Mouse (Mus musculus): Measurements from ENCODE around the gene Per2. TPM values are rescaled to one million over a fixed set of nuclear protein-coding genes. Genes with fewer than 3 reads are reported as not detected.

Gene Per2
- total and polyA plus RNA-seq, 2 experiments from 2014 or later: 3.8 to 10.5 TPM

GRCm38 (mm10) chr1:91413898-91414594, 45.1 kb downstream of the Per2 start, which contains the start of gene Hes6:
Gene Hes6 (minus strand): TSS chr1:91414038.
- peak; percentile 95 for DNase-seq (ENCODE audit: low spot score)
- peak within 1 kb of the TSS; percentile 97 for H3K4me2 ChIP-seq (ENCODE audit: low read depth, low read length, poor library complexity, severe bottlenecking)
- H3K4me1 ChIP-seq (ENCODE audit: insufficient read depth, low read length): peaks cover 9% of the 10 kb centered on the region
- no peaks in the 10 kb centered on the region for H3K9me3 ChIP-seq (ENCODE audit: low read length)
- WGBS: under 1% methylated on average over 33 of the region's 39 CpGs
- peak; percentile 55 for ATAC-seq (ENCODE audit: low FRiP score)
- peak within 1 kb of the TSS; percentile 66 for H3K4me3 ChIP-seq (ENCODE audit: low read depth, low read length)
- H3K36me3 ChIP-seq (ENCODE audit: insufficient read depth, low read length): peaks cover 16% of the 10 kb centered on the region; the same call in 1 of the 2 replicates
- no peaks in the 10 kb centered on the region for H3K27me3 ChIP-seq (ENCODE audit: insufficient read depth, low read length)
- TF ChIP-seq CTCF (IDR thresholded peaks at IDR 0.05): no peak
- H3K9ac ChIP-seq (replicated peaks; ENCODE audit: low read length, poor library complexity, severe bottlenecking): peak within 1 kb of the TSS; percentile 81
- H3K27ac ChIP-seq (ENCODE audit: low read depth, low read length): peak within 1 kb of the TSS; percentile 88

GRCm38 (mm10) chr1:91413536-91413897, 45.6 kb downstream of the Per2 start:
- H3K27ac ChIP-seq (ENCODE audit: low read depth, low read length): peak overlapping the region; percentile 88
- peaks cover 9% of the 10 kb centered on the region for H3K4me1 ChIP-seq (ENCODE audit: insufficient read depth, low read length)
- peak overlapping the region; percentile 97 for H3K4me2 ChIP-seq (ENCODE audit: low read depth, low read length, poor library complexity, severe bottlenecking)
- peaks cover 14% of the 10 kb centered on the region; the same call in 1 of the 2 replicates for H3K36me3 ChIP-seq (ENCODE audit: insufficient read depth, low read length)
- TF ChIP-seq CTCF (IDR thresholded peaks at IDR 0.05): no peak
- no peaks in the 10 kb centered on the region for H3K27me3 ChIP-seq (ENCODE audit: insufficient read depth, low read length)
- DNase-seq (ENCODE audit: low spot score) (no peak), ATAC-seq (ENCODE audit: low FRiP score) (no peak)
- 0% methylated on average over 14 of the region's 14 CpGs for whole genome bisulfite sequencing
- peak overlapping the region; percentile 66 for H3K4me3 ChIP-seq (ENCODE audit: low read depth, low read length)
- peak overlapping the region; percentile 81; the same call in 1 of the 2 replicates for H3K9ac ChIP-seq (replicated peaks; ENCODE audit: low read length, poor library complexity, severe bottlenecking)
- H3K9me3 ChIP-seq (ENCODE audit: low read length): no peaks in the 10 kb centered on the region

GRCm38 (mm10) chr1:91413030-91413506, 46.1 kb downstream of the Per2 start:
- 1% methylated on average over 34 of the region's 34 CpGs for WGBS
- H3K27me3 ChIP-seq (ENCODE audit: insufficient read depth, low read length): no peaks in the 10 kb centered on the region
- peak overlapping the region; percentile 88 for H3K27ac ChIP-seq (ENCODE audit: low read depth, low read length)
- peak overlapping the region; percentile 81 for H3K9ac ChIP-seq (replicated peaks; ENCODE audit: low read length, poor library complexity, severe bottlenecking)
- TF ChIP-seq CTCF (IDR thresholded peaks at IDR 0.05): no peak
- ATAC-seq (ENCODE audit: low FRiP score): peak; percentile 92
- H3K36me3 ChIP-seq (ENCODE audit: insufficient read depth, low read length): peaks cover 10% of the 10 kb centered on the region; the same call in 1 of the 2 replicates
- H3K4me2 ChIP-seq (ENCODE audit: low read depth, low read length, poor library complexity, severe bottlenecking): peak overlapping the region; percentile 97
- H3K9me3 ChIP-seq (ENCODE audit: low read length): no peaks in the 10 kb centered on the region
- peak overlapping the region; percentile 66 for H3K4me3 ChIP-seq (ENCODE audit: low read depth, low read length)
- DNase-seq (ENCODE audit: low spot score): peak; percentile 98
- H3K4me1 ChIP-seq (ENCODE audit: insufficient read depth, low read length): peaks cover 9% of the 10 kb centered on the region

DNA sequence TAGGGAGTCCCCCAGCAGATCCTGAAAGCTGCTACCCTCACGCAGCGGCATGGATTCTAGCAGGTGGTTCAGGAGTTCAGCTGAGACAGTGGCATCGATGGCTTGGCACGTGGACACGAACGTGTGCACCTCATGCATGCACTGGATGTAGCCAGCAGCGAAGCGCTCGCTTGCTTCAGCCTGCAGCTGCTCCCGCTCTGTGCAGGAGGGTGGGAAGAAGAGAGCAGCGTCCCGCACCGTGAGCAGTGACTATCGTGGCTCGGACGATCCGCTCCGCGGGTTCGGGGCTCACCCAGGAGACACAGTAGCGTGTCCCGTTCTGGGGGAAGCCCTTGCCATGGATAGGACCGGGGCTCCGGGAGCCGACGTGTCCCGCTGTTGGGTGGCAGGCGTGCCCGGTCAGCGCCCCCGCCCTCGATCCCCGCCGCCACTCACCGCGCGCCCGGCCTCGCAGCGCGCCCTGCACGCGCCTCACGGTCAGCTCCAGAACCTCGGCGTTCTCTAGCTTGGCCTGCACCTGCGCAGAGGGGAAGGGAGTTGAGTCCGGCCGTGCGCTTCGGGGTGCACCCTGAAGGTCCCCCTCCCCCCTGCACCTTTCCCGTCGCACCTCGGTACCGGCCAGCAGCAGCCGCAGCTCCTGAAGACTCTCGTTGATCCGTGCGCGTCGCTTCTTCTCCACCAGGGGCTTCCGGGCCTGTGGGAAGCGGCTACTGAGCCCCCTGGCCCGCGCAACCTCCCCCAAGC, 46.7 kb downstream of the Per2 start:
- ATAC-seq (ENCODE audit: low FRiP score): peak; percentile 61
- Histone ChIP-seq H3K9ac (replicated peaks; ENCODE audit: low read length, poor library complexity, severe bottlenecking) (peak overlapping the region; percentile 81), H3K9me3 (ENCODE audit: low read length) (no peaks in the 10 kb centered on the region), H3K27ac (ENCODE audit: low read depth, low read length) (peak overlapping the region; percentile 88), H3K4me1 (ENCODE audit: insufficient read depth, low read length) (peaks cover 9% of the 10 kb centered on the region), H3K36me3 (ENCODE audit: insufficient read depth, low read length) (0 out of 2 replicates have a peak, but pooled peaks cover 5% of the 10 kb centered on the region), H3K4me2 (ENCODE audit: low read depth, low read length, poor library complexity, severe bottlenecking) (peak overlapping the region; percentile 97), H3K27me3 (ENCODE audit: insufficient read depth, low read length) (no peaks in the 10 kb centered on the region), H3K4me3 (ENCODE audit: low read depth, low read length) (peak overlapping the region; percentile 66)
- 2% methylated on average over 49 of the region's 65 CpGs for WGBS
- peak; percentile 59 for DNase-seq (ENCODE audit: low spot score)
- peak; percentile 54 for TF ChIP-seq CTCF (IDR thresholded peaks at IDR 0.05)

DNA sequence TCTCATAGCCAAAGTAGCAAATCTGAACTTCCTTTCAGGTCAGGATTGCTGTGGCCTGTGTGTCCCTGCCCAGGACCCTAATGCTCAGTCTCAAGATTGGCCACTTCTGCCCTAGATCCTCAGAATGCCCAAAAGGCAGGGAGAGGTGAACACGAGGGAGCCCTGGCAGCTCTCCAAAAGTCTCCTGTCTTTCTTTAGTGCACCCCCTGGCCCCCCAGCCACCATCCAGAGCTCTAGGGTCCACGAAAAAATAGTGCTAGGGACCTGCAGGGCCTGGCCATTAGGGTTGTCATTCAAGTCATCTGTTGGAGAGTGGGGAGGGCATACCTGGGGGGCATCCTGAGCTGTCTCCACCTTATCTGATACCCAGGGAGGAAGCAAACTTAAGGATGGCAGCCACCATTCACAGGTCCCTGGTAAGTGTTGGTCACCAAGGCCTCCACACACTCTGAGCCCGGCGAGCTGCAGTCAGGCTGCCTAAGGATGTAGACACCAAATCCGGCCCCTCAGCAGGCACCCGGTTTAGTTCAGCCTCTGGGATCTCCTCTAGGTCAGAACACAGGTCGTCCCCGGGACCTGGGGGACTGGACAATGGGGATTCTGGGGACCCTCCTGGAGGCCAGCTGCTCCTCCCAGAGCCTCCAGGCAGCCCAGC, 47.4 kb downstream of the Per2 start:
- no peak for ATAC-seq (ENCODE audit: low FRiP score)
- peak overlapping the region; percentile 97 for H3K4me2 ChIP-seq (ENCODE audit: low read depth, low read length, poor library complexity, severe bottlenecking)
- H3K4me3 ChIP-seq (ENCODE audit: low read depth, low read length): peak overlapping the region; percentile 66
- no peaks in the 10 kb centered on the region for H3K27me3 ChIP-seq (ENCODE audit: insufficient read depth, low read length)
- DNase-seq (ENCODE audit: low spot score): no peak
- H3K9ac ChIP-seq (replicated peaks; ENCODE audit: low read length, poor library complexity, severe bottlenecking): peak overlapping the region; percentile 81; the same call in 1 of the 2 replicates
- no peaks in the 10 kb centered on the region for H3K36me3 ChIP-seq (ENCODE audit: insufficient read depth, low read length)
- peaks cover 9% of the 10 kb centered on the region for H3K4me1 ChIP-seq (ENCODE audit: insufficient read depth, low read length)
- TF ChIP-seq CTCF (IDR thresholded peaks at IDR 0.05): no peak
- H3K9me3 ChIP-seq (ENCODE audit: low read length): no peaks in the 10 kb centered on the region
- no peak overlapping the region for H3K27ac ChIP-seq (ENCODE audit: low read depth, low read length)
- WGBS: 41% methylated on average over 8 of the region's 8 CpGs
